Comparison of ENCODE assay signal across 8 mouse cellular contexts in genomic region chr15:97750697-97751096, GRCm38 (mm10). TPM values are rescaled to one million over a fixed set of nuclear protein-coding genes. Genes with fewer than 3 reads are reported as not detected.
DNase-seq lines count a peak whose midpoint lies in the region; ATAC-seq and TF ChIP-seq lines count a peak whose summit lies in the region.

No protein-coding gene starts in this region.

- peak; percentile 57; the same call in 1 of the 2 replicates for TF ChIP-seq CTCF in thymus, adult 2 months (IDR thresholded peaks at IDR 0.05; ENCODE audit: borderline replicate concordance, control insufficient read depth, extremely low read depth, insufficient read depth, low read length, poor library complexity)

- no peak overlapping the region for H3K4me3 ChIP-seq in embryonic facial prominence, embryonic 13.5 days
- H3K4me3 ChIP-seq in heart, embryonic 16.5 days (ENCODE audit: low read length), result no peak overlapping the region
- H3K4me3 ChIP-seq in lung, embryonic 15.5 days, result no peak overlapping the region
- H3K4me3 ChIP-seq in thymus, adult 2 months (ENCODE audit: control insufficient read depth, insufficient read depth, low read length), result peak overlapping the region; percentile 87

- H3K4me1 ChIP-seq in embryonic facial prominence, embryonic 13.5 days, result peaks cover 37% of the 10 kb centered on the region
- peaks cover 46% of the 10 kb centered on the region for H3K4me1 ChIP-seq in heart, embryonic 16.5 days (ENCODE audit: control insufficient read depth, insufficient read depth, low read length)
- peaks cover 34% of the 10 kb centered on the region for H3K4me1 ChIP-seq in lung, embryonic 15.5 days
- H3K4me1 ChIP-seq in thymus, adult 2 months (replicated peaks; ENCODE audit: control insufficient read depth, insufficient read depth, low read length), result peaks cover 44% of the 10 kb centered on the region

- peak; percentile 46; the same call in 1 of the 2 replicates for TF ChIP-seq POLR2A in thymus, adult 2 months (IDR thresholded peaks at IDR 0.05; ENCODE audit: control insufficient read depth, extremely low read depth, insufficient read depth, low read length, poor library complexity)

- no peaks in the 10 kb centered on the region for H3K9me3 ChIP-seq in embryonic facial prominence, embryonic 13.5 days
- H3K9me3 ChIP-seq in heart, embryonic 16.5 days (replicated peaks; ENCODE audit: control insufficient read depth, low read length), result no peaks in the 10 kb centered on the region
- no peaks in the 10 kb centered on the region for H3K9me3 ChIP-seq in lung, embryonic 15.5 days

- H3K9ac ChIP-seq in embryonic facial prominence, embryonic 13.5 days, result 0 out of 2 replicates have a peak overlapping the region, but pooled peaks have one; percentile 21
- H3K9ac ChIP-seq in heart, embryonic 16.5 days (ENCODE audit: low read length), result peak overlapping the region; percentile 44; the same call in 1 of the 2 replicates
- H3K9ac ChIP-seq in lung, embryonic 15.5 days, result no peak overlapping the region

- no peaks in the 10 kb centered on the region for H3K27me3 ChIP-seq in embryonic facial prominence, embryonic 13.5 days
- no peaks in the 10 kb centered on the region for H3K27me3 ChIP-seq in heart, embryonic 16.5 days (ENCODE audit: control insufficient read depth, insufficient read depth, low read length)
- no peaks in the 10 kb centered on the region for H3K27me3 ChIP-seq in lung, embryonic 15.5 days
- no peaks in the 10 kb centered on the region for H3K27me3 ChIP-seq in thymus, adult 2 months (ENCODE audit: control insufficient read depth, insufficient read depth, low read length)

- WGBS in embryonic facial prominence, embryonic 13.5 days, result 17% methylated on average over 12 of the region's 12 CpGs
- 4% methylated on average over 12 of the region's 12 CpGs for WGBS in heart, embryonic 16.5 days
- WGBS in lung, embryonic 15.5 days, result 5% methylated on average over 12 of the region's 12 CpGs
- WGBS in thymus, adult 2 months, result 2% methylated on average over 12 of the region's 12 CpGs

- H3K27ac ChIP-seq in embryonic facial prominence, embryonic 13.5 days, result peak overlapping the region; percentile 73
- peak overlapping the region; percentile 78 for H3K27ac ChIP-seq in heart, embryonic 16.5 days (ENCODE audit: low read length)
- peak overlapping the region; percentile 63 for H3K27ac ChIP-seq in lung, embryonic 15.5 days
- peak overlapping the region; percentile 89 for H3K27ac ChIP-seq in thymus, adult 2 months (ENCODE audit: control insufficient read depth, insufficient read depth, low read length)

- DNase-seq in urinary bladder, postnatal 4 days (ENCODE audit: low spot score in 2 of 2), result peak; percentile 70 to 78
- DNase-seq in urinary bladder, postnatal 25 days (ENCODE audit: low spot score), result no peak
- peak; percentile 80 to 88 for DNase-seq in kidney, postnatal 4 days
- peak; percentile 78 for DNase-seq in thymus, adult 2 months

- 0 out of 2 replicates have a peak, but pooled peaks cover 5% of the 10 kb centered on the region for H3K36me3 ChIP-seq in embryonic facial prominence, embryonic 13.5 days
- H3K36me3 ChIP-seq in heart, embryonic 16.5 days (ENCODE audit: control insufficient read depth, insufficient read depth), result no peaks in the 10 kb centered on the region
- peaks cover 4% of the 10 kb centered on the region; the same call in 1 of the 2 replicates for H3K36me3 ChIP-seq in lung, embryonic 15.5 days
- H3K36me3 ChIP-seq in thymus, adult 2 months (ENCODE audit: control insufficient read depth, insufficient read depth, low read length), result peaks cover 10% of the 10 kb centered on the region

- peak overlapping the region; percentile 9; the same call in 1 of the 2 replicates for H3K4me2 ChIP-seq in embryonic facial prominence, embryonic 13.5 days
- H3K4me2 ChIP-seq in heart, embryonic 16.5 days (ENCODE audit: low read depth, low read length), result peak overlapping the region; percentile 25; the same call in 1 of the 2 replicates
- peak overlapping the region; percentile 24 for H3K4me2 ChIP-seq in lung, embryonic 15.5 days

- peak; percentile 69 for ATAC-seq in embryonic facial prominence, embryonic 13.5 days (ENCODE audit: insufficient number of reproducible peaks, insufficient read depth, low FRiP score, low TSS enrichment, low read depth)
- peak; percentile 83 for ATAC-seq in heart, embryonic 16.5 days (replicated peaks; ENCODE audit: extremely low read depth, insufficient read depth, low FRiP score)
- ATAC-seq in lung, embryonic 15.5 days (ENCODE audit: borderline replicate concordance, extremely low read depth, low FRiP score, low TSS enrichment), result peak; percentile 93
- peak; percentile 21 for ATAC-seq in neutrophil, adult 5-6 weeks (ENCODE audit: extremely low read depth, insufficient number of reproducible peaks, low FRiP score, poor library complexity, severe bottlenecking)

RNA-seq across cellular contexts. Expression of gene Rapgef3, which starts 17.1 kb away (rescaled TPM):
- polyA plus RNA-seq in embryonic facial prominence, embryonic 13.5 days (2015; fragmentation: Nextera tagmentation; extraction: Ambion mirVana), result 7.1 and 9.3 TPM in 2 replicates
- 26.3 and 28.7 TPM in 2 replicates for polyA plus RNA-seq in heart, embryonic 16.5 days (2015; fragmentation: Nextera tagmentation; extraction: Ambion mirVana)
- 21.1 and 23.4 TPM in 2 replicates for polyA plus RNA-seq in lung, embryonic 15.5 days (2015; fragmentation: Nextera tagmentation; extraction: Ambion mirVana)
- 2.6 and 4.3 TPM in 2 replicates for total RNA-seq in neutrophil, adult 5-6 weeks (2017)
- polyA plus RNA-seq in thymus, adult 2 months (2012; rRNA removed), result 276 and 278 TPM in 2 replicates

RNA-seq across cellular contexts. Expression of gene Endou, which starts 19.6 kb away (rescaled TPM):
- polyA plus RNA-seq in embryonic facial prominence, embryonic 13.5 days (2015; fragmentation: Nextera tagmentation; extraction: Ambion mirVana), result 1.7 and 2.8 TPM in 2 replicates
- 2.8 and 9.6 TPM in 2 replicates for polyA plus RNA-seq in heart, embryonic 16.5 days (2015; fragmentation: Nextera tagmentation; extraction: Ambion mirVana)
- polyA plus RNA-seq in lung, embryonic 15.5 days (2015; fragmentation: Nextera tagmentation; extraction: Ambion mirVana), result 0.48 and 1.1 TPM in 2 replicates
- total RNA-seq in neutrophil, adult 5-6 weeks (2017), result 2.9 and 3.7 TPM in 2 replicates
- polyA plus RNA-seq in thymus, adult 2 months (2012; rRNA removed), result 276 and 294 TPM in 2 replicates

RNA-seq across cellular contexts. Expression of gene Slc48a1, which starts 27.6 kb away (rescaled TPM):
- polyA plus RNA-seq in embryonic facial prominence, embryonic 13.5 days (2015; fragmentation: Nextera tagmentation; extraction: Ambion mirVana), result 34.7 and 41.9 TPM in 2 replicates
- polyA plus RNA-seq in heart, embryonic 16.5 days (2015; fragmentation: Nextera tagmentation; extraction: Ambion mirVana), result 71.0 and 76.0 TPM in 2 replicates
- 38.7 and 42.2 TPM in 2 replicates for polyA plus RNA-seq in lung, embryonic 15.5 days (2015; fragmentation: Nextera tagmentation; extraction: Ambion mirVana)
- total RNA-seq in neutrophil, adult 5-6 weeks (2017), result 20.8 and 23.7 TPM in 2 replicates
- polyA plus RNA-seq in thymus, adult 2 months (2012; rRNA removed), result 62.1 and 62.8 TPM in 2 replicates

RNA-seq across cellular contexts. Expression of gene Rpap3, which starts 45.1 kb away (rescaled TPM):
- 28.6 and 28.7 TPM in 2 replicates for polyA plus RNA-seq in embryonic facial prominence, embryonic 13.5 days (2015; fragmentation: Nextera tagmentation; extraction: Ambion mirVana)
- polyA plus RNA-seq in heart, embryonic 16.5 days (2015; fragmentation: Nextera tagmentation; extraction: Ambion mirVana), result 18.1 and 22.9 TPM in 2 replicates
- 24.6 and 25.5 TPM in 2 replicates for polyA plus RNA-seq in lung, embryonic 15.5 days (2015; fragmentation: Nextera tagmentation; extraction: Ambion mirVana)
- total RNA-seq in neutrophil, adult 5-6 weeks (2017), result 18.3 and 22.7 TPM in 2 replicates
- 5.6 and 6.0 TPM in 2 replicates for polyA plus RNA-seq in thymus, adult 2 months (2012; rRNA removed)

Comparison
In these comparisons a context has a peak if more than half of its experiments do, and no peak if none do; other contexts are left out.
1. ATAC-seq: peak in every context shown above with its lines; median percentile 93 in lung, embryonic 15.5 days; 83 in heart, embryonic 16.5 days; 69 in embryonic facial prominence, embryonic 13.5 days; 21 in neutrophil, adult 5-6 weeks.
2. RNA of gene Endou, which starts 19.6 kb away (polyA plus RNA-seq): 276 to 294 TPM in thymus, adult 2 months; 2.8 to 9.6 TPM in heart, embryonic 16.5 days, 1.7 to 2.8 TPM in embryonic facial prominence, embryonic 13.5 days and 0.48 to 1.1 TPM in lung, embryonic 15.5 days; every median in the first group is over 10 times any median in the second.
3. Peak in every context shown above with its lines, with median percentiles within 50 percentile points of each other: H3K27ac ChIP-seq and H3K4me2 ChIP-seq.